Mouse (Mus musculus): ENCODE results near the gene Calm2. TPM values are rescaled to one million over a fixed set of nuclear protein-coding genes. Genes with fewer than 3 reads are reported as not detected.

The Calm2 gene
- total and polyA plus RNA-seq, 3 experiments = 50.7 to 701 (median 314) TPM

- peaks cover 14% of the 10 kb centered on the region for H3K36me3 ChIP-seq (replicated peaks)
- no peak for TF ChIP-seq TAL1 (conservative IDR thresholded peaks at IDR 0.05; ENCODE audit: low read depth, low read length)
- no peak for TF ChIP-seq GATA1 (IDR thresholded peaks at IDR 0.05; ENCODE audit: borderline replicate concordance, low read length)
- TF ChIP-seq POLR2AphosphoS5 (IDR thresholded peaks at IDR 0.05; ENCODE audit: insufficient replicate concordance, low read depth, low read length) = no peak
- no peak for TF ChIP-seq CTCF (IDR thresholded peaks at IDR 0.05; ENCODE audit: low read depth, low read length)
- no peak for TF ChIP-seq GATA2 (IDR thresholded peaks at IDR 0.05; ENCODE audit: borderline replicate concordance, low read depth, low read length)
- H3K9me3 ChIP-seq (replicated peaks) = no peaks in the 10 kb centered on the region
- peaks cover 14% of the 10 kb centered on the region for H3K27me3 ChIP-seq (ENCODE audit: insufficient read depth, low read length)
- DNase-seq (ENCODE audit: low spot score) (no peak), ATAC-seq (ENCODE audit: extremely low read depth, insufficient number of reproducible peaks, low FRiP score, poor library complexity, severe bottlenecking) (no peak)
- no peaks in the 10 kb centered on the region for H3K4me1 ChIP-seq (ENCODE audit: insufficient read depth, low read depth, low read length)
- H3K4me3 ChIP-seq (ENCODE audit: low read depth, low read length) = no peak overlapping the region
Observed at GRCm38 (mm10) chr17:87385835-87386234, 60.9 kb downstream of the Calm2 start.

Other genes with a start within 250 kb of the Calm2 start
- gene Mcfd2, start 181.0 kb downstream of the Calm2 start, total RNA-seq (2014; fragmentation: Nextera tagmentation) = 11.0 and 15.4 TPM in 2 replicates
- 34.4 and 34.6 TPM in 2 replicates for gene Mcfd2, start 181.0 kb downstream of the Calm2 start, total RNA-seq (2017)
- 4.0 and 5.3 TPM in 2 replicates for gene Mcfd2, start 181.0 kb downstream of the Calm2 start, polyA plus RNA-seq (2012)
- gene Ttc7, start 164.0 kb downstream of the Calm2 start, total RNA-seq (2014; fragmentation: Nextera tagmentation) = 26.2 and 34.8 TPM in 2 replicates
- 19.6 and 21.1 TPM in 2 replicates for gene Ttc7, start 164.0 kb downstream of the Calm2 start, total RNA-seq (2017)
- 43.5 and 48.8 TPM in 2 replicates for gene Ttc7, start 164.0 kb downstream of the Calm2 start, polyA plus RNA-seq (2012)
- gene Stpg4, start 19.2 kb downstream of the Calm2 start, total RNA-seq (2014; fragmentation: Nextera tagmentation) = not detected in 2 replicates
- 0.33 and 0.52 TPM in 2 replicates for gene Stpg4, start 19.2 kb downstream of the Calm2 start, total RNA-seq (2017)
- not detected in 2 replicates for gene Stpg4, start 19.2 kb downstream of the Calm2 start, polyA plus RNA-seq (2012)
- gene Epcam, start 189.0 kb upstream of the Calm2 start, total RNA-seq (2014; fragmentation: Nextera tagmentation) = not detected in 2 replicates
- not detected in 2 replicates for gene Epcam, start 189.0 kb upstream of the Calm2 start, total RNA-seq (2017)
- not detected in 2 replicates for gene Epcam, start 189.0 kb upstream of the Calm2 start, polyA plus RNA-seq (2012)
- gene Msh2, start 225.4 kb upstream of the Calm2 start, total RNA-seq (2014; fragmentation: Nextera tagmentation) = 51.7 and 58.5 TPM in 2 replicates
- gene Msh2, start 225.4 kb upstream of the Calm2 start, total RNA-seq (2017) = 93.0 and 110 TPM in 2 replicates
- gene Msh2, start 225.4 kb upstream of the Calm2 start, polyA plus RNA-seq (2012) = 64.9 and 96.0 TPM in 2 replicates